Mouse (Mus musculus): Measurements from ENCODE around the gene Dnase1l2.

- no peak for TF ChIP-seq CTCF (conservative IDR thresholded peaks at IDR 0.05; ENCODE audit: low read length)
- TF ChIP-seq NANOG (IDR thresholded peaks at IDR 0.05; ENCODE audit: borderline replicate concordance, low read length) = no peak
These were observed 46.5 kb upstream of the Dnase1l2 start for GRCm38 (mm10) chr17:24489265-24490030.
